Mouse (Mus musculus) heart, embryonic 10.5 days (tissue): ENCODE data around the gene Eva1c. TPM values are rescaled to one million over a fixed set of nuclear protein-coding genes. Genes with fewer than 3 reads are reported as not detected.

Experiments used
- DNase-seq: peaks from one replicate; pipeline ENCODE4 v3.0.0-alpha.2; 2017; ENCODE audit warnings: low spot score
- H3K27ac ChIP-seq: fragments of 300-500 bp; sonication (generic); 2 replicates; pipeline ENCODE4 v1.5.1; 2016; ENCODE audit warnings: mild to moderate bottlenecking
- H3K27me3 ChIP-seq: fragments of 300-500 bp; sonication (generic); 2 replicates; pipeline ENCODE4 v1.6.1; 2016; ENCODE audit warnings: mild to moderate bottlenecking; ENCODE audit not compliant: poor library complexity, insufficient read depth, severe bottlenecking
- H3K36me3 ChIP-seq: fragments of 300-500 bp; sonication (generic); 2 replicates; pipeline ENCODE4 v1.6.1; 2016; ENCODE audit warnings: mild to moderate bottlenecking, moderate library complexity
- H3K4me1 ChIP-seq: fragments of 300-500 bp; sonication (generic); 2 replicates; pipeline ENCODE4 v1.6.1; 2016; ENCODE audit warnings: mild to moderate bottlenecking
- H3K4me3 ChIP-seq: fragments of 300-500 bp; sonication (generic); 2 replicates; pipeline ENCODE4 v1.5.1; 2016; ENCODE audit warnings: mild to moderate bottlenecking, moderate library complexity
- H3K9me3 ChIP-seq: fragments of 300-500 bp; sonication (generic); 2 replicates; pipeline ENCODE4 v1.6.1; 2016; ENCODE audit warnings: mild to moderate bottlenecking, moderate library complexity
- WGBS: fragments of 180-500 bp; shearing (Covaris S2); methylation state at CpG from one replicate; pipeline ENCODE4 v1.1.7; 2016; 5-methylcytosine and 5-hydroxymethylcytosine counted together
- polyA plus RNA-seq: library from polyadenylated mRNA; unstranded; fragments of >200 nt; fragmentation: Nextera tagmentation; extraction: Ambion mirVana; gene quantifications from 2 replicates; pipeline ENCODE4 v1.2.1, GENCODE M21; 2016

Eva1c gene
- polyA plus RNA-seq, 1 experiment from 2014 or later: 1.0 TPM

DNA sequence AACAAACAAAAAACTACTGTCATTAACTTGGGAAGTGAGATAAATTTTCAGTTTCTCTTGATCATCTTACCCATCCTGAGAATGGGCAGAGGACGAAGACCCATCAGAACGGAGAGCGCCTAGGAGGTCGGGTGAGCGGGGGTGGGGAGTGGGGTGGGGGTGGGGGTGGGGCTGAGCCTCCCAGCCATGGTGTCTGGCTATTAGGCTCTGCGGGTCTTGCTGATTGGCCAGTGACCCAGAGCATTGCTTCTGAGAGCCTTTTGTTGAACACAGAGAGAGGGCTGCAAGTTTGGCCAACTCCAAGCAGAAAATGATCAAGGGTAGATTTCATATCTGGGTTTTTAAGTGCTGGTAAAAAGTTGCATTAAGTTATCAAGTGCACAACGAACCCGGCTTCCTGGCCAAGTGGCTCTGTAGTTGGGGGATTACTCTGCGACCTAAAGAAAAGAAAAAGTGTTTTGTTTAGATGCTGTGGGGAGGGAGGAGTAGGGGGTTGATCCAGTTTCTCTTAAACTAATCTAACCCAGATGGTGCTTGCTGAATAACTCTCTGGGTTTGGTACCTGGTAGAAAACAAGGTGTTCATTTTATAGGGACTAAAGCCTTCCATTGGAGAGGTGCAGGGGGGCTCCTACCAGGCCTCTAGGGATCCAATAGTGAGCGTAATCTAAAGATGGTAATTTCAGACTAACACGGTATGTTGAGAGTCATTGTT is 25.3 kb downstream of the Eva1c start:
- no peak for DNase-seq
- H3K4me3 ChIP-seq: no peak overlapping the region
- no peaks in the 10 kb centered on the region for H3K27me3 ChIP-seq
- peaks cover 26% of the 10 kb centered on the region for H3K4me1 ChIP-seq
- WGBS: 58% methylated on average over 11 of the region's 11 CpGs
- H3K27ac ChIP-seq: no peak overlapping the region
- no peaks in the 10 kb centered on the region for H3K9me3 ChIP-seq
- H3K36me3 ChIP-seq: no peaks in the 10 kb centered on the region

DNA sequence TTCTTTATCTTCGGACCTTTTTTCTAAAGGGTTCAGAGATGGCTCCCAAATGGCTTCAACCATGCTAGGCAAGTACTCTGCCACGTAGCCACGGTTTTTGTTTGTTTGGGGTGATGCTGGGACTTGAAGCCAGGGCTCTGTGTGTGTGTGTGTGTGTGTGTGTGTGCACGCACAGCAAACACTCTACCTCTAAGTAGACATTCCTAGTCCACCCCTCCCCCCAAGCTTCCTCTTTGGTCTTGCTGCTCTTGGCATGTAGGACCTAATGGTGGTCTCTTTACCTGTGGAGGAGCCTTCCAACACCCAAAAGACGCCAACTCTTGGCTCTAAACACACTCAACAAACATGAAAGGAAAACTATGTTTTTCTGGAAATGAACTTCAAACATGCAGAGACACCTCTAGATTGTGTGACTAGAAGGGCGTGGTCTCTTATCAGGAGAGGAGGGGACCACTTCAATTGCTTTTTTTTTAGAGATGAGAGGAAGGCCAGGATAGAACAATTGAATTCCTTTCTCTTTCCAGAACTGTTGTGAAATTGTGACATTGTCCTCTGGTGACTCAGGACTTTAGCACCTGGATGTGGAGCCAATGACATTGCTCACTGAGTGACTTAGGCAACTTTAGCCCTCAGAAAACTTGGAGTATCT is 30.2 kb downstream of the Eva1c start:
- whole genome bisulfite sequencing: 75% methylated on average over 6 of the region's 6 CpGs
- DNase-seq: no peak

DNA sequence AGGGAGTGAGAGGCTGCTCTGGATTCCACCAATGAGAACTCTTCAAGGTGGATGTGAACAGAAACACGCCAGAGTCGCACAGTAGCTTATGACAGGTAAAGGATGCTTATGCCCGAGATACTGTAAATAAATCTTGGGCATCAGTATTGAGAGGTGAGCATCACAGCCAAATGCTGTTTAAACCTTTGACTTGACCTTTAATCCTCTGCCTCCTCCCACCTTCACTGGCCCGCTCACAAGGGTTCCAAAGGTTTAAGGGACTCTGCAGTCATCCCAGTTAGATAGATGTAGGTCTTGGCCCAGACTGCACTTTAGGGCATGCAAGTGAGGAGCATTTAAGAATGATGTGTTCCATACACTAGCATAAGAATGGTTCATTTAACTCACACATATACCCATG is 31.7 kb downstream of the Eva1c start:
- Histone ChIP-seq H3K9me3 (no peaks in the 10 kb centered on the region), H3K27ac (no peak overlapping the region), H3K27me3 (no peaks in the 10 kb centered on the region; the same call in 1 of the 2 replicates), H3K36me3 (no peaks in the 10 kb centered on the region), H3K4me3 (no peak overlapping the region), H3K4me1 (no peaks in the 10 kb centered on the region)
- 84% methylated on average over 4 of the region's 4 CpGs for WGBS
- no peak for DNase-seq

More for the DNA sequence above, 30.2 kb downstream of the Eva1c start:
- Histone ChIP-seq H3K27me3 (no peaks in the 10 kb centered on the region; the same call in 1 of the 2 replicates), H3K27ac (no peak overlapping the region), H3K9me3 (no peaks in the 10 kb centered on the region), H3K4me3 (no peak overlapping the region), H3K4me1 (no peaks in the 10 kb centered on the region), H3K36me3 (no peaks in the 10 kb centered on the region)

DNA sequence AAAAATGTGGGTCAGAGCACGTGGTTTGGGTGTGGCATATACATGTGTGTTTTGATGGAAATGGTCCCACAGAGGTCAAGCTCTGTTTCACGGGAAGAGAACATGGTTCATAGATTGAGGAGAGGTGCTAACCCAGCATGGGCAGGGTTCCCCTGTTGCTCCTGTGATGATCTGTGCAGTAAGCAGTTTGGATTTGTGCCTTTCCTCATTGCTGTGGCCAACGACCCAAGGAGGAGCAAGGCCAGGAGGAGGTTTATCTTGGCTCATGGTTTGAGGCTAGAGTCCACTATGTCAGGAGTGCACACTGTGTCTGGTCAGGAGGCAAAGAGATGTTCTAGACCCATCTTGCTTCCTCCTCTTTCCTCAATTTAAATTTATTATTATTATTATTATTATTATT is 36.5 kb downstream of the Eva1c start:
- peaks cover 7% of the 10 kb centered on the region; the same call in 1 of the 2 replicates for H3K27me3 ChIP-seq
- H3K9me3 ChIP-seq: no peaks in the 10 kb centered on the region
- no peaks in the 10 kb centered on the region for H3K36me3 ChIP-seq
- no peak for DNase-seq
- 75% methylated on average over 3 of the region's 3 CpGs for WGBS
- no peak overlapping the region for H3K27ac ChIP-seq
- no peak overlapping the region for H3K4me3 ChIP-seq
- H3K4me1 ChIP-seq: peaks cover 17% of the 10 kb centered on the region

DNA sequence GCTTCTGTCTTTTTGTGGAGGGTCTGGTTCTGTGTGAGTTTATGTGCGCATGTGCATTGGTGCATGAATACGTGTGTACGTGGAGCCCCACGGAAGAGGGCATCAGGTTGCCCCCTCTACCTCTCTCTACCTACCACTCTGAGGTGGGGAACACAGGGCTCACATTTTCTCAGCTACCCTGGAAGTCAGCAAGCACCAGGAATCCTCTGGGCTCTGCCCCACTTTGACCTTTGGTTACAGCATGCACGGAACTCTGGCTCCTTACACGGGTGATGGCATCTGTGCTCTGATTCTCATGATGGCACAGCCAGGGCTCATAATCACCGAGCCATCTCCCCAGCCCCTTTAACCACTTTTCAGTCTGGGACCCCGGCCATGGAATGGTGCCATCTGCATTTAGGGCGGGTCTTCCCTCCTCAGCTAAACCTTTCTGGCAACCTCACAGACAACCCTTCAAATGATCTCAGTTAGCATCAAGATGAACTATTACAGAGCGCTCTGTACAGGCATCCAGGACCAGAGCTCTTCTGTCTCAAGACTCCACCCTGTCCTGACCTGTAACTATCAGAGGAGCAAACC is 37.0 kb downstream of the Eva1c start:
- Histone ChIP-seq H3K4me1 (peaks cover 21% of the 10 kb centered on the region), H3K4me3 (no peak overlapping the region), H3K36me3 (no peaks in the 10 kb centered on the region), H3K9me3 (no peaks in the 10 kb centered on the region), H3K27me3 (peaks cover 7% of the 10 kb centered on the region; the same call in 1 of the 2 replicates), H3K27ac (no peak overlapping the region)
- no peak for DNase-seq
- WGBS: 85% methylated on average over 10 of the region's 10 CpGs

DNA sequence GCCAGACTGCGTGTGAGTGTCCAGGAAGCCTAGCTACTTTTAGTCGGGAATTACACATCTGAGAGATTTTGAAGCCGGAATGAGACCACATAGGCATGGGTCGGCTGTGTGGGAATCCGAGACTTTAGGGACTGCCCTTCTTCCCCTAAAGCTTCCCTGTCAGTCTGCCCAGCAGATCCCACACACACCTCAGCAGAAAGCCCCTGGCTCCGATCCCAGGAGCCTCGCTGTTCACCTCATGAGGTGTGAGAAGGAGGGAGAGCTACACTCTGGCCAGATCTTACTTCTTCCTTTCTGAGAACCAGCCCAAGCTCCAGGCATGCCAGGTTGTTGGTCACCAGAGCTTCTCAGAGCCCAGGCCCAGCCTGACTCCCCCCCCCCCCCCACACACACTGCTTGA is 38.2 kb downstream of the Eva1c start:
- Histone ChIP-seq H3K4me1 (peaks cover 21% of the 10 kb centered on the region), H3K9me3 (no peaks in the 10 kb centered on the region), H3K36me3 (no peaks in the 10 kb centered on the region), H3K4me3 (no peak overlapping the region), H3K27ac (peak overlapping the region; percentile 29; the same call in 1 of the 2 replicates), H3K27me3 (peaks cover 12% of the 10 kb centered on the region; the same call in 1 of the 2 replicates)
- 52% methylated on average over 7 of the region's 7 CpGs for WGBS
- DNase-seq: no peak

DNA sequence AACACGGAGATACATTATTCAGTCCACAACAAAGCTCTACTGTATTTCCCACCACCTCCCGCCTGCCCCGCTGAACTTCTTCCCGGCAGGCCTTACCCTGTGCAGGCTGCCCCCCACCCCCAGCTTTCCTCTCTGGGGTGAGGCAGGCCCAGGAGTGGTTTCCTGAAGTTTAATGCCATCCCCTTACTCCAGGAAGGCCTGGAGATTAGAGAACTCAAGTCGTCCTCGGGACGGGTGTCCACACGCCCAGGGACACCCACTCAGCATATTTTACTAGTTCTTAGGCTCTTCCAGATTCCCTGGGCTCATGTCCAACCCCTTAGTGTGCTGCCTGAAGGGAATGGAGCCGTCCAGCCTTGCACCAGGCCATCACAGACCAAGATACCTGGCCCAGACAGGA is 39.1 kb downstream of the Eva1c start:
- no peak for DNase-seq
- WGBS: 54% methylated on average over 9 of the region's 9 CpGs
- no peaks in the 10 kb centered on the region for H3K9me3 ChIP-seq
- H3K27me3 ChIP-seq: peaks cover 12% of the 10 kb centered on the region; the same call in 1 of the 2 replicates
- H3K36me3 ChIP-seq: no peaks in the 10 kb centered on the region
- no peak overlapping the region; the same call in 1 of the 2 replicates for H3K27ac ChIP-seq
- H3K4me3 ChIP-seq: no peak overlapping the region
- peaks cover 21% of the 10 kb centered on the region for H3K4me1 ChIP-seq

DNA sequence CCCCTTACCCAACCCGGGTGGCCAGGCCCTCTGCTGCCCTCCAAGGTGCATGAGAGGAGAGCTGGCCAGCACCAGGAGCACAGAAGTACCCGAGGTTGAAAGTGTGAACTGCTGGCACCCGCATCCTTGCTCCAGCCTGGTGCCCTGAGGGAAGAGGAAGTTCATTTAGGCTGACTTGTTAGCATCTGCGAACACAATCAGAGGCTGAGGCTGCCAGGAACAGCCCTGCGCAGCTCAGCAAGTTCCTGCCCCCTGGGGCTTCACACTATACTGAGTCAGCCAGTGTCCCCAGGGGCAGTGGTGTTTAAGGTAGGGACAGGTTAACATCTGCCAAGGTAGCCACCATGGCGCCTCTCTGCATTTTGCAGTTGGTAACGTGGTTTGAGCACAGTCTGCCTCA is 41.6 kb downstream of the Eva1c start:
- Histone ChIP-seq H3K4me1 (peaks cover 21% of the 10 kb centered on the region), H3K27ac (peak overlapping the region; percentile 42; the same call in 1 of the 2 replicates), H3K27me3 (peaks cover 12% of the 10 kb centered on the region; the same call in 1 of the 2 replicates), H3K4me3 (no peak overlapping the region), H3K36me3 (no peaks in the 10 kb centered on the region), H3K9me3 (no peaks in the 10 kb centered on the region)
- 16% methylated on average over 7 of the region's 7 CpGs for WGBS
- DNase-seq: no peak

DNA sequence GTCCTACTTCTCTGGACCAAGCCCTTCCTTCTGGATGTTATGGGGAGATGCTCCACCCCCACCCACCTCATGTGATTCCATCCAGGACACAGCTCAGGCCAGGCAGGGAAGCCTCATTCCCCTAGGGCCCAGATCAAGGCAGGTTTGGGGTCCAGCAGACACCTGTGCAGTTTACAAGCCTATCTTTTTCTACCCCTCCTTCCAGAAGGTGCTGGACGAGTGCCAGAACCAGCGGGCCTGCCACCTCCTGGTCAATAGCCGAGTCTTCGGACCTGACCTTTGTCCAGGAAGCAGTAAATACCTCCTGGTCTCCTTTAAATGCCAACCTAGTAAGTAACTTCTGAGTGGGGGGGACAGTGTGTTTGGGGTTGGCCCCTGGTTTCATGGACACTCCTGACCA is 42.8 kb downstream of the Eva1c start:
- Histone ChIP-seq H3K27ac (no peak overlapping the region), H3K36me3 (no peaks in the 10 kb centered on the region), H3K27me3 (peaks cover 12% of the 10 kb centered on the region; the same call in 1 of the 2 replicates), H3K4me3 (no peak overlapping the region), H3K9me3 (no peaks in the 10 kb centered on the region), H3K4me1 (peaks cover 18% of the 10 kb centered on the region)
- WGBS: 84% methylated on average over 4 of the region's 4 CpGs
- no peak for DNase-seq

DNA sequence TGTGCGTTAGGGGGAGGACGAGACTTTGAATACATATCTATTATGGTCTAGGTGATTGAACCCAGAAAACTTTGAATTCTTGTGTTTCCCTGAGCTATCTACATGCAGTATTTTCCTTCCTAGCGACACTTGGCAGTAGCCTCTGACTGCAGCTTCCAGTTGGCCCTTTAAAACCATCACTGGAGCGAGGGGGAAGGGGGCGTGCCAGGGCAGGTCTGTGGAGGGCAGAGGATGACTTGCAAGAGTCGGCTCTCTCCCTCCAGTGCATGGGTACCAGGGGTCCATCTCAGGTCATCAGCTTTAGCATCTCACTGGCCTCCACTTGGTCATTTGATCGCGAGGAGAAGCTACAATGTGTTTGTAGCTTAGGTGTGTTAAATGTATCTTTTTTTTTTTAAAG is 46.4 kb downstream of the Eva1c start:
- 62% methylated on average over 8 of the region's 8 CpGs for WGBS
- no peak overlapping the region for H3K27ac ChIP-seq
- DNase-seq: no peak
- H3K36me3 ChIP-seq: no peaks in the 10 kb centered on the region
- peaks cover 5% of the 10 kb centered on the region for H3K4me1 ChIP-seq
- peaks cover 6% of the 10 kb centered on the region; the same call in 1 of the 2 replicates for H3K27me3 ChIP-seq
- H3K4me3 ChIP-seq: no peak overlapping the region
- no peaks in the 10 kb centered on the region for H3K9me3 ChIP-seq

DNA sequence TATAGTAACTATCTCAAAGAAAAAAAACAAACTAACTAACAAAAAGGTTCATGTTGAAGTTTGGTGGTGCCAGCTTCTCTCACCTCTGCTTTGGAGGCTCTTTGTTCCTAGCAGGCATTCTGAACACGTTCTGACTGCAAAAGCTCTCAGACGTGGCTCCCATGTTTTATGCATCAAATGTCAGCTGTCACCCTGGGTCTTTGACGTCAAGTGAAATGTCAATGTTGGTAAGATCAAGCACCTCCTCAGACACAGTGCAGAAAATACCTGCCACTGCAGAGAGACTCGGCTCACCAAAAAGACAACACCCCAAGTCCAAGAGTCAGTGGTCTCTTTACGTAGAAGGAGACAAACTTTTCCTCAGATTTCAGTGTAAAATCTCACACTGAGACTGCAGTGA is 48.0 kb downstream of the Eva1c start:
- no peaks in the 10 kb centered on the region for H3K9me3 ChIP-seq
- H3K4me1 ChIP-seq: no peaks in the 10 kb centered on the region; the same call in 1 of the 2 replicates
- peaks cover 2% of the 10 kb centered on the region; the same call in 1 of the 2 replicates for H3K27me3 ChIP-seq
- H3K36me3 ChIP-seq: no peaks in the 10 kb centered on the region
- DNase-seq: no peak
- no peak overlapping the region for H3K27ac ChIP-seq
- 62% methylated on average over 5 of the region's 5 CpGs for WGBS
- no peak overlapping the region for H3K4me3 ChIP-seq

DNA sequence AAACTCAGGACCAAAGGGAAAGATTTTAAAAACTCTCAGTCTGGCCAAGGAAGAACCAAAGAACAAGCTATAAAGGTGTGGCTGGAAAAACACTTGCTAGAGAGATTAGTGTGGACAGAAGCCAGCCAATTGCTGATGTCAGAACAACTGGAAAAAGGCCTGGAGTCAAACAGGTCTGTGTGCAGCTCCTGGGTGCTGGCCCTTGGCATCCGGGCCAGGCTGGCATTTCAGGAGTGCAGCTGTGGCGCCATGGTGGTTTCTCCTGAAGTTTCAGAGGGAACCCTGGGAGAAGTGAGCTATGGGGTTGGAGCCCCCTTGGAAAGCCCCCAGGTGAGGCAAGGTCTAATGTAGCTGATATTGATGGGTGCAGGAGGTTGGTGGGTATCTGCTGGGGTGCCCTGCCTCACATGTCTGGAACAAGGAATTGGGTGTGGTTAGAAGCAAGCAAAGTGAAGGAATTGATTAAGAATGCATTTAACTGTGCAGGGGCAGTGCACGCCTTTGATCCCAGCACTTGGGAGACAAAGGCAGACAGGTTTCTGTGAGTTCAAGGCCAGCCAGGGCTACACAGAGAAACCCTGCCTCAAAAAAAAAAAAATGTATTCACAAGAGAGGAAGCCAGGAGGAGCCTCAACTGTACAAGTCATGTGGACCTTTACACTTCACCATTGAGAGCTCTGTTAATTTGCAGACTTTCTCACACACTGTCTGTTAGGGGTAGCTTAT is 51.8 kb downstream of the Eva1c start:
- H3K4me3 ChIP-seq: no peak overlapping the region
- no peak for DNase-seq
- peaks cover 3% of the 10 kb centered on the region; the same call in 1 of the 2 replicates for H3K4me1 ChIP-seq
- H3K27ac ChIP-seq: no peak overlapping the region
- H3K36me3 ChIP-seq: no peaks in the 10 kb centered on the region
- H3K27me3 ChIP-seq: peaks cover 4% of the 10 kb centered on the region; the same call in 1 of the 2 replicates
- WGBS: 85% methylated on average over 3 of the region's 3 CpGs
- H3K9me3 ChIP-seq: no peaks in the 10 kb centered on the region
